Mouse (Mus musculus) embryonic stem cell, embryonic (primary cell): Measurements from ENCODE around the gene Tcte1.

Source experiments
- CTCF ChIA-PET, 4 experiments: fragments of 300-600 bp in 2 of 4; fragments of 350-600 bp in 2 of 4; sonication (Branson Sonifier 250); formaldehyde crosslinking; loops; one replicate each; lab custom pipeline; 2022; ENCODE audit warnings: inconsistent platforms in 2 of 4; lab: Charles Lee
- POLR2A ChIA-PET, 4 experiments: fragments of 300-600 bp in 2 of 4; fragments of 350-600 bp in 2 of 4; sonication (Branson Sonifier 250); formaldehyde crosslinking; loops; one replicate each; lab custom pipeline; 2022; ENCODE audit warnings: antibody characterized with exemption in 4 of 4, inconsistent platforms in 1 of 4; lab: Charles Lee

Tcte1 gene

GRCm38 (mm10) chr17:45584939-45585678 is 61.9 kb downstream of the Tcte1 start:
- ChIA-PET POLR2A (interaction anchor here (0.5 to 19.1 kb wide), 61 partner anchors 8 to 1270 kb away, joined by 3 to 605 read pairs (median 5); partner anchors contain the start of genes Hsp90ab1 (in 4 of the 4), Mymx (in 3 of the 4), Slc29a1 (in 2 of the 4) and Slc35b2 (in 2 of the 4)), CTCF (interaction anchor here (0.5 to 9.9 kb wide), 70 partner anchors 8 to 151 kb away, joined by 3 to 209 read pairs (median 6); partner anchors contain the start of genes Capn11 (in 2 of the 4), Mymx (in 2 of the 4), Slc29a1 (in 2 of the 4) and Slc35b2 (in 2 of the 4))

- ChIA-PET POLR2A (interaction anchor here (0.5 to 19.1 kb wide), 44 partner anchors 9 to 488 kb away, joined by 3 to 605 read pairs (median 5); partner anchors contain the start of genes Hsp90ab1 (in 3 of the 4), Mymx (in 3 of the 4), Slc29a1 (in 3 of the 4) and Slc35b2 (in 2 of the 4)), CTCF (interaction anchor here (0.5 to 9.9 kb wide), 78 partner anchors 7 to 568 kb away, joined by 3 to 209 read pairs (median 5); partner anchors contain the start of genes Mymx (in 4 of the 4), Hsp90ab1 (in 2 of the 4), Slc29a1 (in 2 of the 4) and Aars2 (in 1 of the 4))
Observed at GRCm38 (mm10) chr17:45585725-45586448, 62.7 kb downstream of the Tcte1 start.

DNA sequence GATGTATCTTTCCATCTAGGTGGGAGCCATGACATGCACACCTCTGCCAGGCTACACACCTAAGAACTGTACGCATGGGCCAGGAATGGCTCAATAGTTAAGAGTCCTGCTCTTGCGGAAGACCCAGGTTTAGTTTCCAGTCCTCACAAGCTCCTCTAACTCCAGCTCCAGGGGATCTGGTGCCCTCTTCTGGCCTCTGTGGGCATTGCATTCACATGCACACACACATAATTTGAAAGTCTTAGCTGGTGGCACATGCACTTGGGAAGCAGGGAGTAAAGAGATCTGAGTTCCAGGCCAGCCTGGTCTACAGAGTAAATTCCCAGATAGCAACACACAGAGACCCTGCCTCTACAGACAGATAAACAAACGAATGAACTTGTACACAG is 63.2 kb downstream of the Tcte1 start:
- CTCF ChIA-PET: interaction anchor here (0.5 to 9.9 kb wide), 71 partner anchors 6 to 567 kb away, joined by 3 to 209 read pairs (median 5); partner anchors contain the start of genes Mymx (in 4 of the 4), Hsp90ab1 (in 2 of the 4), Aars2 (in 1 of the 4) and Mad2l1bp (in 1 of the 4)
- POLR2A ChIA-PET: interaction anchor here (0.6 to 19.1 kb wide), 32 partner anchors 8 to 181 kb away, joined by 3 to 605 read pairs (median 6); partner anchors contain the start of genes Hsp90ab1 (in 3 of the 4), Mymx (in 3 of the 4), Slc29a1 (in 3 of the 4) and Slc35b2 (in 2 of the 4)

- ChIA-PET POLR2A (interaction anchor here in 3 of 4 experiments (1.0 to 18.1 kb wide), 12 partner anchors 8 to 113 kb away, joined by 3 to 578 read pairs (median 6); partner anchors contain the start of genes Hsp90ab1 (in 2 of the 3), Slc29a1 (in 2 of the 3), Mymx (in 1 of the 3) and Slc35b2 (in 1 of the 3)), CTCF (interaction anchor here in 1 of 4 experiments (1.0 to 3.7 kb wide), 5 partner anchors 9 to 54 kb away, joined by 3 to 16 read pairs (median 3); no protein-coding TSS in a partner anchor)
Observed at GRCm38 (mm10) chr17:45588370-45588769, 65.1 kb downstream of the Tcte1 start.

DNA sequence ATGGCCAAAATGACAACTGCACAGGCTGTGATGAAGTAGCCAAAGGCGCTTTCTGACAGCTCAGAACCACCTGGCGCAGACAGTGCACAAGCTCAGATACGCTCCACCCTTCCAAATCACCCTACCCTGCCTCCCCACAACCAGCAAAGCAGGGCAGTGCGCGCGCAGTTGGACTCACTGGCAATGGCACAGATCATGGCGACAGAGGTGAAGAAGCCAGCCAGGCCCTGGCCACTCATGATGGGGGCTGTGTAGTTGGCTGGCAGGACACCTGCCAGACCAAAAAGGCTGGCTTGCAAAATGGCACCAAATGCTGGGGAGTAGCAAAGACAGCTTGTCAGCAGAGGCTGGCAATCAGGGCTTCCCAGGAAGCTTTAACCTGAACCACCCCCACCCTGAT is 66.0 kb downstream of the Tcte1 start:
- CTCF ChIA-PET: interaction anchor here in 2 of 4 experiments (0.8 to 3.7 kb wide), 8 partner anchors 10 to 74 kb away, joined by 3 to 16 read pairs (median 3); no protein-coding TSS in a partner anchor
- POLR2A ChIA-PET: interaction anchor here in 3 of 4 experiments (0.5 to 18.1 kb wide), 20 partner anchors 8 to 112 kb away, joined by 3 to 578 read pairs (median 4); partner anchors contain the start of genes Hsp90ab1 (in 2 of the 3), Mymx (in 2 of the 3), Slc29a1 (in 2 of the 3) and Slc35b2 (in 1 of the 3)

DNA sequence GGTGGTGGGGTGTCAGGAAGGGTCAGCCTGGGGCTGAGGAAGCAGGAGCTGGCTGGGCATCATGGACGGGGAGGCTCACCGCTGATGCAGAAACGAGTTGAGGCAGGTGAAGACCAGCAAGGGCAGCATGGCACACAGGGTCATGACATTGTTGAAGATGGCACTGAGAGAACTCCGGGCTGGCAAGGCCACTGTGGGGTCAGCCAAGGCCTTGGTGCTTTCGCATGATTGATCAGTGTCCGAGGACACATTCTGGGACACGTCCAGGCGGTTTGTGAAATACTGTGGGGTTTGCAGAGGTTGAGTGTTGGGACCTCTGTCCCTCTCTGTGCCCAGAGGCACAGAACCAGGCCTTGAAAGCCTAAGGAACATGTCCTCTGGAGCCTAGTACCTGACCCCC is 66.6 kb downstream of the Tcte1 start:
- ChIA-PET CTCF (interaction anchor here in 2 of 4 experiments (2.1 to 5.8 kb wide), 6 partner anchors 7 to 74 kb away, joined by 6 to 79 read pairs (median 8); no protein-coding TSS in a partner anchor), POLR2A (interaction anchor here in 3 of 4 experiments (0.7 to 18.1 kb wide), 14 partner anchors 7 to 676 kb away, joined by 3 to 578 read pairs (median 6); partner anchors contain the start of genes Mymx (in 2 of the 3), Slc29a1 (in 2 of the 3), Aars2 (in 1 of the 3) and Hsp90ab1 (in 1 of the 3))

GRCm38 (mm10) chr17:45590410-45590809 is 67.2 kb downstream of the Tcte1 start:
- CTCF ChIA-PET: interaction anchor here (0.5 to 5.8 kb wide), 13 partner anchors 7 to 73 kb away, joined by 3 to 79 read pairs (median 7); partner anchors contain the start of gene Mymx (in 1 of the 4)
- POLR2A ChIA-PET: interaction anchor here (0.5 to 18.1 kb wide), 22 partner anchors 8 to 95 kb away, joined by 3 to 578 read pairs (median 4); partner anchors contain the start of genes Slc29a1 (in 3 of the 4), Mymx (in 2 of the 4), Aars2 (in 1 of the 4) and Hsp90ab1 (in 1 of the 4)

- ChIA-PET POLR2A (interaction anchor here (0.5 to 18.1 kb wide), 35 partner anchors 9 to 294 kb away, joined by 3 to 578 read pairs (median 5); partner anchors contain the start of genes Mymx (in 4 of the 4), Hsp90ab1 (in 3 of the 4), Slc29a1 (in 2 of the 4) and Mrpl14 (in 1 of the 4)), CTCF (interaction anchor here (0.5 to 5.8 kb wide), 31 partner anchors 8 to 562 kb away, joined by 3 to 79 read pairs (median 5); partner anchors contain the start of genes Mymx (in 2 of the 4), Aars2 (in 1 of the 4) and Slc29a1 (in 1 of the 4))
Observed at GRCm38 (mm10) chr17:45591701-45592605, 68.7 kb downstream of the Tcte1 start.
